Mouse (Mus musculus) cerebellum, postnatal 36 days (tissue): ENCODE data around the gene Gbp10.
"Not testable (repeated sequence)": the region's sequence is repeated elsewhere in the genome, so short reads cannot be mapped to it uniquely, and the experiment has no call there.

Experiments
- DNase-seq, 2 experiments: peaks; one replicate each; pipeline ENCODE4 v3.0.0; 2021 to 2022; ENCODE audit warnings: mixed read lengths in 2 of 2

The Gbp10 gene

DNA sequence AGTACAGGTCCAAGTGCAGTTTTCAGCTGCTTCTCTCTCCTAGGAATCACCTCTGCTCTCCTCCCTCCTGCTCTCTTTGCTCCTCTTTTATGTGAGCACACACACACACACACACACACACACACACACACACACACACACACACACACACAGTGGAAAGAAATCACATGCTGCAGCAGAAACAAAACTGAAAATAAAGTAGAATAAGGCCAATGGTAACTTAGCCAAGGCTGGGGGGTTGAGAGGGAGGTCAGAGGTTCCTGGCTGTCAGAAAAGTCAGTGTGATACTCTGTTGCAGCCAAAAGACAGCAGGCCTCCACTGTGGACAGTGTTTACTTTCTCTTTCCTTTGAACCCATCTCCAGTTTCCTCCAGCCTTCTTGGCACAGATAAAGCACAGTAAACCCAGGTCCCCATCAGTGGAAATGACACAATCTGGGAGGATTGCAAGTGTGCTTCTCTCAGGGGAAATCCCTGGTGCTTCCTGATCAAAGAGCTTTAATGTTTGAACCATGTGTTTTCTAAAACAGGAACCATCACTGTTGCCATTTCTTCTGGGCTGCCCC is at the start of gene Gbp10:
Gbp10 (minus strand) TSS at position 51 of the 565 bp plus-strand sequence.
- DNase-seq: not testable (repeated sequence)

DNA sequence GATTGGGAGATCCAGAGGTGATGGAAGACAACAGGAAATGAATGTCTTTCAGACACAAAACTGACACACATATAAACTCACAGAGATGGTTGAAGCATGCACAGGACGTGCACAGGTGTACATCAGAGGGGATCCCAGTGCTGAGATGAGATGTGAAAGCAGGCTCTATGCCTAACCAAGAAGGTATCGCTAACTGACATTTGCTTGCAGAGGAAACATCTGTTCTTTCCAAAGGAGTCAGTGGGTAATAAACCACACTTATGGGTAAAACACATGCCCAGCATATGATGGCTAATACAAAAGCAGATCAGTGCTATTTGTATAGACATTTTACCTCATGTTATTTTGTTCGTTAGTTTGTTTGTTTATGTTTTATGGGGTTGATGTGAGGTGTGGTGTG is 21.3 kb upstream of the Gbp10 start:
- not testable (repeated sequence) for DNase-seq

DNA sequence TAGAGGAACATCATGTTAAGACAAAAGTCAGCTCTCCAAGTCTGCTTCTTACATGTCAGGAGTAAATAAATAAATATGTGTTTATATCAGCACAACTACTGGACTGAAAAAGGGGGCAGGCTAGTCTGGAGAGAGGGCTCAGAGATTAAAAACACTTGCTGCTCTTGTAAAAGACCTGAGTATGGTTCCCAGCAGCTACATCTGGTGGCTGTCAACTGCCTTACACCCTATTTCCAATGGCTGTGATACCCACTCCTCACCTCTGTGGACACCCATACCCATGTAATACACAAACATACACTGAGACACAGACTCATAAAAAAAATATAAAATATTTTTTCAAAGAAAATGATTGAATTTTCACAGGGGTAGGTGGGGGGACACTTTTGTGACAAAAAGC is 13.2 kb upstream of the Gbp10 start:
- DNase-seq: no peak

DNA sequence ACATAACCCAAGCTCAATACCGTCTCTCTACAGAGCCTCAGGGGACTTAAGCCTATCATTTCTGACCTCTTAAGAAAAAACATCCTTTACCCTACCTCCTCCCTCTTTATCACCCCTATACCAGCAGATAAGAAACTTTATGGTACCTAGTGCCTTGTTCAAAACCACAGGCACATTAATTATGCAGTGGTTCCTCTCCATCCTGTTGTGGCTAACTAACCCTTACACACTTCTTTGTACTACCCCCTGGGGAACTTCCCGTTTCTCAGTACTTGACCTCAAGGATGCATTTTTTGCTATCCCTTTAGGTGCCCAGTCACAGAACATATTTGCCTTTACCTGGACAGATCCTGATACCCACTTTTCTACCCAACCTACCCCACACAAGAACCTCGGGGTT is 5.4 kb upstream of the Gbp10 start:
- DNase-seq: not testable (repeated sequence)

DNA sequence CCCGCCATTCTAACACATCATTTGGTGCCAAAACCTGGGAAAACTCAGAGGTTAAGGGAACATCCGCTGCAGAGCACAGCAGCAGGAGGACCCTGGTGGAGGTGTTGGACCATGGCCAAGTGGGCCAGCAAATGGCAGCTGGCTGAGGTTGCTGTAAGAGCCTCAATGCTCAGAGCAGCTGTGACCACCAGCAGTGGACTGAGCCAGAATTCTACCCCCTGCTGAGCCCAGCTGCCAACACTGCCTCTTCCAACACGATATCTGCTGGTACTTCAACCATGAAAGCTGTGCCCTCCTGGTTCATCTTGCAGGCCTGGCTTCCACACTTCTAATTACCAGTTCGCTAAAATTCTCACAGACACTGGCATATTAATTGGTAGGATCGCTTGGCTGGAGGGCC is 1.6 kb upstream of the Gbp10 start:
- DNase-seq: not testable (repeated sequence)

DNA sequence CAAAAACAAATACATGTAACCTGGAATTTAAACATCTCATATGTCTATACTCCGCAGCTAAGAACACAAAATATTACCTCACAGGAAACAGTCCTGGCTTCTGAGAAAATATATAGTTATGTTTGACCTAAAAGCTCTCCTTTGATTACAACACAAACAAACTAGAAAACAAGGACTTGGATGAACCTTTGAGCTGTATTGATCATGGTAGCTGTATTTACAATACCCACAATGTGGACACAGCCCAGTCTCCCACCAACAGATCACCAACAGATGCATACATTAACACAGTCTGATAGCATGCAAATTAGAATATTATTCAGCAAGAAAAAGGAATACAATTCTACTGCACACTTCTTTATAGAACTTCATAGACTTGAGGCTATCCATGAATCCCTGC is 931 bp downstream of the Gbp10 start:
- not testable (repeated sequence) for DNase-seq

DNA sequence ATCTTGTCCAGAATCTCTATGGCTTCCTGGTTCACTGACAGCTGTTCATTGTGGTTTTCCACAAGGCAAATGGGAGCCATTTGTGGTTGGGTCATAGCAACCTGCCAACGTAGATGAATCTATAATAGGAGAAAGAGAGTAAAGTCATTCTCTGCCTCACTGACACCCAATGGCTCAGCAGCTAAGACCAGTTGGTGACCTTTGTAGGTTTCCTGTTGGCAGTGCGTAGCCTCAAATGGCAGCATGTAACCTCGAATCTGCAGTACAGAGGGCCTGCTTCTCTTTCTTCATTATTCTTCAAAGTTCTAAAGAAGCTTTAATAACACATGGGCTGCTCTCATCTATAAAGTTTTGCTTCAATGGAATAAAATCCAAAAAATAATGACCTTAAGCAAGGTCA is 3.3 kb downstream of the Gbp10 start:
- not testable (repeated sequence) for DNase-seq

DNA sequence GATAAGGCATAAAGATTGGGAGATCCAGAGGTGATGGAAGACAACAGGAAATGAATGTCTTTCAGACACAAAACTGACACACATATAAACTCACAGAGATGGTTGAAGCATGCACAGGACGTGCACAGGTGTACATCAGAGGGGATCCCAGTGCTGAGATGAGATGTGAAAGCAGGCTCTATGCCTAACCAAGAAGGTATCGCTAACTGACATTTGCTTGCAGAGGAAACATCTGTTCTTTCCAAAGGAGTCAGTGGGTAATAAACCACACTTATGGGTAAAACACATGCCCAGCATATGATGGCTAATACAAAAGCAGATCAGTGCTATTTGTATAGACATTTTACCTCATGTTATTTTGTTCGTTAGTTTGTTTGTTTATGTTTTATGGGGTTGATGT is 30.4 kb downstream of the Gbp10 start:
- not testable (repeated sequence) for DNase-seq

DNA sequence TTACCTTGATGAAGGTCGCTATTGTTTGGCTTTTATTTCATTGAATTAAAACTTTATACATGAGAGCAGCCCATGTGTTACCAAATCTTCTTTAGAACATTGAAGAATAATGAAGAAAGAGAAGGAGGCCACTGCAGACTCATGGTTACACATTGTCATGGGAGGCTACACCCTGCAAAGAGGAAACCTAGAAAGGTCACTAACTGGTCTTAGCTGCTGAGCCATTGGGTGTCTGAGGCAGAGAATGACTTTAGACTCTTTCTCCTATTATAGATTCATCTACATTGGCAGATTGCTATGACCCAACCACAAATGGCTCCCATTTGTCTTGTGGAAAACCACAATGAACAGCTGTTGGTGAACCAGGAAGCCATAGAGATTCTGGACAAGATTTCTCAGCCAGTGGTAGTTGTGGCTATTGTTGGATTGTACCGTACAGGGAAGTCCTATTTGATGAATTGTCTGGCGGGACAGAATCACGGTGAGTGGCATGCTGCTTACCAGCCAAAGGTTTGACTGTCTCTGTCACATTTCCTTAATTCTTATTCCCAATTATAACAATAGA is 38.5 kb downstream of the Gbp10 start:
- DNase-seq: not testable (repeated sequence)

DNA sequence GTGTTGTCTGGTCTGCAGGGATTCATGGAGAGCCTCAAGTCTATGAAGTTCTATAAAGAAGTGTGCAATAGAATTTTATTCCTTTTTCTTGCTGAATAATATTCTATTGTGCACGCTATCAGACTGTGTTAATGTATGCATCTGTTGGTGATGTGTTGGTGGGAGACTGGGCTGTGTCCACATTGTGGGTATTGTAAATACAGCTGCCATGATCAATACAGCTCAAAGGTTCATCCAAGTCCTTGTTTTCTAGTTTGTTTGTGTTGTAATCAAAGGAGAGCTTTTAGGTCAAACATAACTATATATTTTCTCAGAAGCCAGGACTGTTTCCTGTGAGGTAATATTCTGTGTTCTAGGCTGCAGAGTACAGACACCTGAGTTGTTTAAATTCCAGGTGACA is 40.2 kb downstream of the Gbp10 start:
- not testable (repeated sequence) for DNase-seq

DNA sequence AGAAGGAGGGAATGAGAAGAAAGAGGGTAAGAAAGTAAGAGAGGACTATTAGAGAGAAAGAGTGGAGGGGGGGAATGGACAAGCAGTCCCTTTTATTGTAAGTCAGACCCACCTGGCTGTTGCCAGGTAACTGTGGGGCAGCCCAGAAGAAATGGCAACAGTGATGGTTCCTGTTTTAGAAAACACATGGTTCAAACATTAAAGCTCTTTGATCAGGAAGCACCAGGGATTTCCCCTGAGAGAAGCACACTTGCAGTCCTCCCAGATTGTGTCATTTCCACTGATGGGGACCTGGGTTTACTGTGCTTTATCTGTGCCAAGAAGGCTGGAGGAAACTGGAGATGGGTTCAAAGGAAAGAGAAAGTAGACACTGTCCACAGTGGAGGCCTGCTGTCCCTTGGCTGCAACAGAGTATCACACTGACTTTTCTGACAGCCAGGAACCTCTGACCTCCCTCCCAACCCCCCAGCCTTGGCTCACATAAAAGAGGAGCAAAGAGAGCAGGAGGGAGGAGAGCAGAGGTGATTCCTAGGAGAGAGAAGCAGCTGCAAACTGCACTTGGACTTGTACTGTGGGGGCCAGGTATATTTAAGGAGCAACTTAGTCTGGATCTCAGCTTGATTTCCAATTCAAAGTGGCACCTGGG is 41.3 kb downstream of the Gbp10 start:
- not testable (repeated sequence) for DNase-seq

DNA sequence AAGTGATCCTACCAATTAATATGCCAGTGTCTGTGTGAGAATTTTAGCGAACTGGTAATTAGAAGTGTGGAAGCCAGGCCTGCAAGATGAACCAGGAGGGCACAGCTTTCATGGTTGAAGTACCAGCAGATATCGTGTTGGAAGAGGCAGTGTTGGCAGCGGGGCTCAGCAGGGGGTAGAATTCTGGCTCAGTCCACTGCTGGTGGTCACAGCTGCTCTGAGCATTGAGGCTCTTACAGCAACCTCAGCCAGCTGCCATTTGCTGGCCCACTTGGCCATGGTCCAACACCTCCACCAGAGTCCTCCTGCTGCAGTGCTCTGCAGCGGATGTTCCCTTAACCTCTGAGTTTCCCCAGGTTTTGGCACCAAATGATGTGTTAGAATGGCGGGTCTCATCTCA is 43.0 kb downstream of the Gbp10 start:
- DNase-seq: not testable (repeated sequence)

DNA sequence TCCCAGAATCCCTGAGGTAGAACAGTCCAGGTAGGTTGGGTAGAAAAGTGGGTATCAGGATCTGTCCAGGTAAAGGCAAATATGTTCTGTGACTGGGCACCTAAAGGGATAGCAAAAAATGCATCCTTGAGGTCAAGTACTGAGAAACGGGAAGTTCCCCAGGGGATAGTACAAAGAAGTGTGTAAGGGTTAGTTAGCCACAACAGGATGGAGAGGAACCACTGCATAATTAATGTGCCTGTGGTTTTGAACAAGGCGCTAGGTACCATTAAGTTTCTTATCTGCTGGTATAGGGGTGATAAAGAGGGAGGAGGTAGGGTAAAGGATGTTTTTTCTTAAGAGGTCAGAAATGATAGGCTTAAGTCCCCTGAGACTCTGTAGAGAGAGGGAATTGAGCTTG is 46.8 kb downstream of the Gbp10 start:
- DNase-seq: not testable (repeated sequence)

DNA sequence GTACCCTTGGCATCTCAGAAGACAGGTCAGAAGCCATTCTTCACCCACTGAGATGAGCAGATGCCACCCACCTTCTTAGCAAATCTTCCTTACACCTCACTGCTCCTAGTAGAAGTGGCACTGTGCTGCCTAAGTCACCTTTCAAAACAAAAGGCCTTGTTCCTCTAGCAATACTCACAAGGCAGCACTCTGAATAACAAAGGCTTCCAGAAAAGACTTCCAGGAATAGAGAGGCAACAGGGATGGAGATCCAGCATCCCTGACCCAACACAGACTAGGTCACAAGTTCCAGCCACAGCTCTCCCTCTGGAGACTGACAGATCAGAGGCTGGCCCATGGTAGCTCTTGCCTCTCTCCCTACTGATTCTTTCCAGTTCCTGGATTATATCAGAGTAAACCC is 57.9 kb downstream of the Gbp10 start:
- DNase-seq: no peak
